Mouse (Mus musculus): ENCODE results near the gene Herc1. TPM values are rescaled to one million over a fixed set of nuclear protein-coding genes. Genes with fewer than 3 reads are reported as not detected.

Gene Herc1
- polyA plus RNA-seq, 1 experiment, result 10.1 TPM

DNA sequence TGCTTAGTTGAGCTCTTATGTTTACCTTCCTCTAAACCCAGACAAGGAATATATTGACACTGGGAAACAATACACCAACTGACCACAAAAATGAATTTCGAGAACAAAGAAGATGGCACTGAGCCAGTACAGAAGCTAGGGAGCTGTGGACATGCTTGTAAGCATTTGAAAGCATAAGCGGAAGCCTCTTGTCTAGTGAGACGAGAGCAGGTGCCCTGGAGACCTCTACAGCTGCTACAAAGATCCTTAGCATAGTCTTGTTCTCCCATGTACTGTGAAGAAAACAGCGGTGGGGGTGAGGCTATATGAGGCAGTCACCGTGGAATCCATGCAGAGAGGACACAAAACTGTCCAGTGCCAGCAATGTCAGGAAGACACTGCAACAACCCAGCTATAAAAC lies 168.7 kb downstream of the Herc1 start:
- no peak for TF ChIP-seq GATA1 (IDR thresholded peaks at IDR 0.05; ENCODE audit: low read length)

DNA sequence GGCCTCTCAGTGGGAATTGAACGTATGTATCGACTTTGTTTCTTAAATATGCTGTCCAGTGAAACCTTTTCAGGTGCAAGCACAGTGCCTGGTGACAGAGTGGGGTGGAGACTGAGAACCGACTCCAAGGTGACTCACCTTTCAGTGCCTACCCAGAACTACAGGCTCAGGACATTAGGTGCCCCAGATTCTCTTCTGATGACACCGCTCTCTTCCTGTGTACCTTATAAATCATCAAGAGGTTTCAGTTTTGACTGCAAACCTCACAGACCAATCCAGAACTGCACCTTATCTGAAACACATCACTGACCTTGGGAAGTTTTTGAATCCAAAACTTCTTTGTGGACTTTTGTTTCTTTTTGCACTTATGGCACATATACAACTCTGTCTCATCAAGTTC lies 170.0 kb downstream of the Herc1 start:
- no peak for TF ChIP-seq GATA1 (IDR thresholded peaks at IDR 0.05; ENCODE audit: low read length)

DNA sequence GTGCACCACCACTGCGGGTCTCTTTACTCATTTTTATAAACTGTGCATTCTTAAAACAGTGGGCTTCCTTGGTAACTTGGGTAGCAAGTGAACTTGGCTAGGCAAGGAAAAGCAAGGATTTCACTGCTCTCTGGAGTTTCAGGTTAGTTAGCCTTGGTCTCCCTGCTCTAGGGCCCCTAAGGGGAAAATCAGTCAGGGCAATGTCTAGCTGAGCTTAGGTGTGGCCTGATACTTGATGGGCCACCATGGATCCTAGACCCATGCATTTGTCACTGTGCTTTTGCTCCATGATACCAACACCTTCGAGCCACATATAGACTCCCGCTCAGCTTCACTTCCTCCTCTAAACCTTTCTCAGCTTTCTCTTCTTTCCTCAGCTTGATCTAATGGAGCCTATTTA lies 171.3 kb downstream of the Herc1 start:
- TF ChIP-seq GATA1 (IDR thresholded peaks at IDR 0.05; ENCODE audit: low read length), result no peak

DNA sequence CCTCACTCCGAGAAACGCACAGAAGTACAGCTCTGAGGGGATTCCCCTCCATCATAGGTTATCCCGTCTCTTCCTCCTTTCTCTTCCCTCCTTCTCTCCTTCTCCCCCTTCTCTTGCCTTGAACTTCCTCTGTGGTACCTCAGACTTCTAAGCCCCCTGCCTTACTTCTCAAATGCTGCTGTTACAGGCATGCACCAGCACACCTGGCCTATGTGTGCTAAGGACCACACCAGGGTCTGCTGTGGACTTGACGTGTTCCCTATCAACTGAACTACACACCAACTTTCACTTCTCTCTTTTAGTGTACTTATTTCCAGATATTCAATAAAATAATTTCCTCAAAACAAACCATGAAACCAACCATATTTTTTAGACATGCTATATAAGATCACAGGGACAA lies 192.5 kb downstream of the Herc1 start:
- no peak for TF ChIP-seq GATA1 (IDR thresholded peaks at IDR 0.05; ENCODE audit: low read length)

Other genes starting within 250 kb of the Herc1 start
- gene Snx1, start 223.9 kb upstream of the Herc1 start, polyA plus RNA-seq (2012), result 211 and 311 TPM in 2 replicates
- gene Ciao2a, start 223.8 kb upstream of the Herc1 start, polyA plus RNA-seq (2012), result 19.6 and 24.0 TPM in 2 replicates
- 20.6 and 28.5 TPM in 2 replicates for gene Dapk2, start 192.2 kb upstream of the Herc1 start, polyA plus RNA-seq (2012)
- gene Fbxl22, start 164.1 kb downstream of the Herc1 start, polyA plus RNA-seq (2012), result 0.14 and 0.23 TPM in 2 replicates
- gene Usp3, start 242.7 kb downstream of the Herc1 start, polyA plus RNA-seq (2012), result 14.6 and 18.3 TPM in 2 replicates